Mouse (Mus musculus): ENCODE measurements at regions not wholly inside any gene's neighbourhood (a gene's known extent, or its start where the extent isn't known, plus 50 kb on each side); places are given as distances from the start of the nearest gene placed in this dataset.

DNA sequence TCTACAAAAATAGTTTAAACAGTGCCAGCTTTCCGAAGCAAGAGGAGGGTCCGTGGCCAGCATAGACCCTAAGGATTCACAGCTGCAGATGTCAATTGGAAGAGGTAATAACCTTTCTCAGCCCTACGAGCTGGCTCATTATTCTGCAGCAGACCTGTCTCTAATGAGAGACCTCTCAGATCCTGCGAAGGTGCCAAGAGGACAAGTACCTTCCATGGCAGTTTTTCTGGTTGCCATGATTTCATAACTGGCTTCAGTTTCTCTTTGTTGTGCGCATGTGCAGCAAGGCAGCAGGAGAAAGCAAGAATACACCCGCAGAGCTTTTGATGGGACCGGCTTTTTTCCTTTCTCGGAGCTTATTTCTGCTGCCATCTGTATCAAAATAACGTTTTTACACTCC lies 81.4 kb downstream of the Csl start:
- no peak overlapping the region for H3K4me3 ChIP-seq (ENCODE audit: low read depth, low read length)
- DNase-seq (ENCODE audit: low spot score), result no peak
- 80% methylated on average over 9 of the region's 9 CpGs for WGBS

GRCm38 (mm10) chr10:99679813-99680212 lies 79.6 kb downstream of the Csl start:
- no peak overlapping the region for H3K4me2 ChIP-seq (ENCODE audit: low read depth)
- H3K9me3 ChIP-seq (ENCODE audit: control insufficient read depth, low read length), result no peaks in the 10 kb centered on the region
- DNase-seq (ENCODE audit: low spot score), result no peak
- no peaks in the 10 kb centered on the region for H3K27me3 ChIP-seq (ENCODE audit: control insufficient read depth, insufficient read depth, low read length)
- WGBS, result 94% methylated on average over 6 of the region's 6 CpGs
- no peaks in the 10 kb centered on the region for H3K36me3 ChIP-seq (ENCODE audit: control insufficient read depth, insufficient read depth, low read length)
- H3K4me1 ChIP-seq (ENCODE audit: control insufficient read depth, insufficient read depth, low read length), result no peaks in the 10 kb centered on the region
- no peak overlapping the region for H3K27ac ChIP-seq (ENCODE audit: low read depth, low read length)
- no peak for ATAC-seq (ENCODE audit: insufficient read depth, low FRiP score, low TSS enrichment)
- no peak overlapping the region for H3K4me3 ChIP-seq (ENCODE audit: low read depth, low read length)
- no peak overlapping the region for H3K9ac ChIP-seq (ENCODE audit: low read length)

More for the DNA sequence above, 81.4 kb downstream of the Csl start:
- H3K9me3 ChIP-seq (ENCODE audit: control insufficient read depth, low read length), result no peaks in the 10 kb centered on the region
- no peak for ATAC-seq (ENCODE audit: insufficient read depth, low FRiP score, low TSS enrichment)
- no peaks in the 10 kb centered on the region for H3K4me1 ChIP-seq (ENCODE audit: control insufficient read depth, insufficient read depth, low read length)
- H3K27me3 ChIP-seq (ENCODE audit: control insufficient read depth, insufficient read depth, low read length), result no peaks in the 10 kb centered on the region
- no peak overlapping the region for H3K27ac ChIP-seq (ENCODE audit: low read depth, low read length)
- H3K36me3 ChIP-seq (ENCODE audit: control insufficient read depth, insufficient read depth, low read length), result no peaks in the 10 kb centered on the region
- H3K9ac ChIP-seq (ENCODE audit: low read length), result no peak overlapping the region
- H3K4me2 ChIP-seq (ENCODE audit: low read depth), result no peak overlapping the region

- no peak for DNase-seq (ENCODE audit: low spot score)
- Histone ChIP-seq H3K4me2 (ENCODE audit: low read depth) (no peak overlapping the region), H3K36me3 (ENCODE audit: control insufficient read depth, insufficient read depth, low read length) (no peaks in the 10 kb centered on the region), H3K27me3 (ENCODE audit: control insufficient read depth, insufficient read depth, low read length) (no peaks in the 10 kb centered on the region), H3K4me3 (ENCODE audit: low read depth, low read length) (no peak overlapping the region), H3K4me1 (ENCODE audit: control insufficient read depth, insufficient read depth, low read length) (no peaks in the 10 kb centered on the region), H3K9ac (ENCODE audit: low read length) (no peak overlapping the region), H3K27ac (ENCODE audit: low read depth, low read length) (no peak overlapping the region), H3K9me3 (ENCODE audit: control insufficient read depth, low read length) (no peaks in the 10 kb centered on the region)
- 67% methylated on average over 4 of the region's 4 CpGs for whole genome bisulfite sequencing
- ATAC-seq (ENCODE audit: insufficient read depth, low FRiP score, low TSS enrichment), result no peak
Measured at GRCm38 (mm10) chr10:99681932-99682331, 77.5 kb downstream of the Csl start.

GRCm38 (mm10) chr10:99682350-99682749 lies 77.1 kb downstream of the Csl start:
- Histone ChIP-seq H3K4me1 (ENCODE audit: control insufficient read depth, insufficient read depth, low read length) (no peaks in the 10 kb centered on the region), H3K9ac (ENCODE audit: low read length) (no peak overlapping the region), H3K27ac (ENCODE audit: low read depth, low read length) (no peak overlapping the region), H3K9me3 (ENCODE audit: control insufficient read depth, low read length) (no peaks in the 10 kb centered on the region), H3K4me3 (ENCODE audit: low read depth, low read length) (no peak overlapping the region), H3K4me2 (ENCODE audit: low read depth) (no peak overlapping the region), H3K36me3 (ENCODE audit: control insufficient read depth, insufficient read depth, low read length) (no peaks in the 10 kb centered on the region), H3K27me3 (ENCODE audit: control insufficient read depth, insufficient read depth, low read length) (no peaks in the 10 kb centered on the region)
- DNase-seq (ENCODE audit: low spot score) (no peak), ATAC-seq (ENCODE audit: insufficient read depth, low FRiP score, low TSS enrichment) (no peak)
- 73% methylated on average over 9 of the region's 9 CpGs for WGBS

- 21% methylated on average over 3 of the region's 3 CpGs for WGBS
- no peak for ATAC-seq (ENCODE audit: insufficient read depth, low FRiP score, low TSS enrichment)
Measured at GRCm38 (mm10) chr10:99683310-99683709, 76.1 kb downstream of the Csl start.

DNA sequence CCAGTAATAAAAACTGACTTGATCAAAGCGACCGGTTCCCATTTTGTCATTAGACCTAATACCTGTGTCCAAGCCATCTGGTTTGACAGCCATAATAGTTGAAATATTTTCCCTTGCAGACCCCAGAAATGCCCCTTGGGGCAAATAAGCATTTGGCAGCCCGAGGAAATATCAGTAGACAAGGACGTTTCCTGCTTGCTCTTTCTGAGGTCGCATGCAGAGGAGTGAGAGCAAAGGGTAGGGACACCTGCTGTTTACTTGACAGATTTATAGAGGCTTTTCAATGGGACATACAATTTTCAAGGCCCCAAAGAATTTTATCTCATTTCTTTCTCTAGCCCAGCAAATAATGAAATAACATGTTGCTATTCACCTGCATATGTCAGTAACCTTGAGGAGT lies 73.5 kb downstream of the Csl start:
- H3K27ac ChIP-seq (ENCODE audit: low read depth, low read length), result no peak overlapping the region
- H3K4me3 ChIP-seq (ENCODE audit: low read depth, low read length), result no peak overlapping the region
- H3K9me3 ChIP-seq (ENCODE audit: control insufficient read depth, low read length), result no peaks in the 10 kb centered on the region
- no peak for DNase-seq (ENCODE audit: low spot score)
- 20% methylated on average over 5 of the region's 5 CpGs for WGBS
- no peak overlapping the region for H3K9ac ChIP-seq (ENCODE audit: low read length)
- no peaks in the 10 kb centered on the region for H3K4me1 ChIP-seq (ENCODE audit: control insufficient read depth, insufficient read depth, low read length)
- no peaks in the 10 kb centered on the region for H3K27me3 ChIP-seq (ENCODE audit: control insufficient read depth, insufficient read depth, low read length)
- no peaks in the 10 kb centered on the region for H3K36me3 ChIP-seq (ENCODE audit: control insufficient read depth, insufficient read depth, low read length)
- H3K4me2 ChIP-seq (ENCODE audit: low read depth), result no peak overlapping the region
- ATAC-seq (ENCODE audit: insufficient read depth, low FRiP score, low TSS enrichment), result no peak

More at GRCm38 (mm10) chr10:99683310-99683709, 76.1 kb downstream of the Csl start:
- DNase-seq (ENCODE audit: low spot score), result no peak
- Histone ChIP-seq H3K4me1 (ENCODE audit: control insufficient read depth, insufficient read depth, low read length) (no peaks in the 10 kb centered on the region), H3K27me3 (ENCODE audit: control insufficient read depth, insufficient read depth, low read length) (no peaks in the 10 kb centered on the region), H3K27ac (ENCODE audit: low read depth, low read length) (no peak overlapping the region), H3K9ac (ENCODE audit: low read length) (no peak overlapping the region), H3K36me3 (ENCODE audit: control insufficient read depth, insufficient read depth, low read length) (no peaks in the 10 kb centered on the region), H3K9me3 (ENCODE audit: control insufficient read depth, low read length) (no peaks in the 10 kb centered on the region), H3K4me3 (ENCODE audit: low read depth, low read length) (no peak overlapping the region), H3K4me2 (ENCODE audit: low read depth) (no peak overlapping the region)

- Histone ChIP-seq H3K9me3 (ENCODE audit: control insufficient read depth, low read length) (no peaks in the 10 kb centered on the region), H3K27ac (ENCODE audit: low read depth, low read length) (no peak overlapping the region), H3K27me3 (ENCODE audit: control insufficient read depth, insufficient read depth, low read length) (no peaks in the 10 kb centered on the region), H3K4me2 (ENCODE audit: low read depth) (no peak overlapping the region), H3K36me3 (ENCODE audit: control insufficient read depth, insufficient read depth, low read length) (no peaks in the 10 kb centered on the region; the same call in 1 of the 2 replicates), H3K4me3 (ENCODE audit: low read depth, low read length) (no peak overlapping the region), H3K4me1 (ENCODE audit: control insufficient read depth, insufficient read depth, low read length) (no peaks in the 10 kb centered on the region), H3K9ac (ENCODE audit: low read length) (no peak overlapping the region)
- DNase-seq (ENCODE audit: low spot score) (no peak), ATAC-seq (ENCODE audit: insufficient read depth, low FRiP score, low TSS enrichment) (no peak)
- WGBS, result 74% methylated on average over 4 of the region's 4 CpGs
Measured at GRCm38 (mm10) chr10:99687011-99687410, 72.4 kb downstream of the Csl start.

DNA sequence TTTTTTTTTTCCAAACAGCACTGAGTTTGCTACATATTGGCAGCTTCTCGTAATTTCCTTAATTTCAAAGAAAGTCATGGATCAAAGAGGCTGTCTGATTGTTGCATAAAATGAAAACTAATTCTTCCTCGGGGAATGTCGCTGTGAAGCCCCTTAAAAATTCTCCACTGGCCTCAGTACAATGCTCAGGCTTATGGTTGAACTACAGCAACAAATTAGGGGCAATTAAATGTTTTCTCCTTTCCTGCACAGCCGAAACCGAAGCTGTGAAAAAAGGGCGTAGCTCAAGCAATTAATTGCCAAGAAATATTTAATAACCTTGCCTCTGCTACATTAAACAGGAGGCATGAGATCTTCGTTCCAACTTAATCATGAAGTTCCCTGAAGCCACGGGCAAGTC lies 61.8 kb downstream of the Csl start:
- no peaks in the 10 kb centered on the region for H3K9me3 ChIP-seq (ENCODE audit: control insufficient read depth, low read length)
- H3K4me2 ChIP-seq (ENCODE audit: low read depth), result no peak overlapping the region
- ATAC-seq (ENCODE audit: insufficient read depth, low FRiP score, low TSS enrichment), result no peak
- no peaks in the 10 kb centered on the region for H3K4me1 ChIP-seq (ENCODE audit: control insufficient read depth, insufficient read depth, low read length)
- 56% methylated on average over 8 of the region's 8 CpGs for WGBS
- no peak overlapping the region for H3K27ac ChIP-seq (ENCODE audit: low read depth, low read length)
- H3K9ac ChIP-seq (ENCODE audit: low read length), result no peak overlapping the region
- no peaks in the 10 kb centered on the region for H3K27me3 ChIP-seq (ENCODE audit: control insufficient read depth, insufficient read depth, low read length)
- no peaks in the 10 kb centered on the region for H3K36me3 ChIP-seq (ENCODE audit: control insufficient read depth, insufficient read depth, low read length)
- DNase-seq (ENCODE audit: low spot score), result no peak
- no peak overlapping the region for H3K4me3 ChIP-seq (ENCODE audit: low read depth, low read length)

GRCm38 (mm10) chr10:99699498-99699897 lies 60.0 kb downstream of the Csl start:
- 34% methylated on average over 3 of the region's 3 CpGs for WGBS
- H3K9ac ChIP-seq (ENCODE audit: low read length), result no peak overlapping the region
- no peak overlapping the region for H3K4me2 ChIP-seq (ENCODE audit: low read depth)
- no peak for DNase-seq (ENCODE audit: low spot score)
- H3K36me3 ChIP-seq (ENCODE audit: control insufficient read depth, insufficient read depth, low read length), result no peaks in the 10 kb centered on the region
- no peak overlapping the region for H3K27ac ChIP-seq (ENCODE audit: low read depth, low read length)
- H3K27me3 ChIP-seq (ENCODE audit: control insufficient read depth, insufficient read depth, low read length), result no peaks in the 10 kb centered on the region
- no peaks in the 10 kb centered on the region for H3K4me1 ChIP-seq (ENCODE audit: control insufficient read depth, insufficient read depth, low read length)
- no peak for ATAC-seq (ENCODE audit: insufficient read depth, low FRiP score, low TSS enrichment)
- no peaks in the 10 kb centered on the region for H3K9me3 ChIP-seq (ENCODE audit: control insufficient read depth, low read length)
- H3K4me3 ChIP-seq (ENCODE audit: low read depth, low read length), result no peak overlapping the region
